Mouse (Mus musculus): Measurements from ENCODE around the gene Phc2. TPM values are rescaled to one million over a fixed set of nuclear protein-coding genes. Genes with fewer than 3 reads are reported as not detected.

Gene Phc2
- polyA plus RNA-seq, 1 experiment from 2014 or later: 56.3 TPM

GRCm38 (mm10) chr4:128670566-128671191 lies 16.2 kb downstream of the Phc2 start:
- WGBS: 33% methylated on average over 11 of the region's 11 CpGs
- no peak overlapping the region for H3K4me3 ChIP-seq (ENCODE audit: low read depth, low read length)
- H3K4me2 ChIP-seq (replicated peaks; ENCODE audit: low read depth, low read length): no peak overlapping the region
- no peaks in the 10 kb centered on the region for H3K4me1 ChIP-seq (ENCODE audit: insufficient read depth, low read depth, low read length)
- DNase-seq (ENCODE audit: low spot score): peak; percentile 44
- TF ChIP-seq EP300 (IDR thresholded peaks at IDR 0.05): no peak
- no peak for TF ChIP-seq CTCF (IDR thresholded peaks at IDR 0.05)
- H3K36me3 ChIP-seq (ENCODE audit: insufficient read depth, low read length): no peaks in the 10 kb centered on the region
- H3K9ac ChIP-seq (replicated peaks; ENCODE audit: low read depth): no peak overlapping the region
- no peaks in the 10 kb centered on the region for H3K27me3 ChIP-seq (replicated peaks; ENCODE audit: insufficient read depth, low read length)
- ATAC-seq: peak; percentile 44; the same call in 1 of the 2 replicates
- H3K27ac ChIP-seq (ENCODE audit: low read length): no peak overlapping the region
- no peaks in the 10 kb centered on the region for H3K9me3 ChIP-seq (ENCODE audit: low read length)

DNA sequence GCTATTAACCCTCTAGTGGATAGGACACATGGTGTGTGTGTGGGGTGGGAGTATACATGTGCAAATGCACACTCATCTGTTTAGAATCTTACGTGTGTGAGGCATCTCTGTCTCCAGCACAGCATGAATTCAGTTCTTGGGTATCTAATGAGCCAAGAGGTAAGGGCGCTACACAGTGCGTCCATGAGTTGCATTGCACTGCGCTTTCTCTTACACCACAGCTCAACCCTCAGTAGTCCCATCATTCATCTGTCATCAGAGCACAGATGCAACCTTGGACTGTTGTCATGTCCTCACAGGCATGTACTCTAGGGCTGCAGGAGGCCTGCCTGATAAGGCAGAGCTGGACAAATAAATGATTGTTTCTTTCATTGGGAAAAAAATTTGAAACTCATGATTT lies 18.0 kb downstream of the Phc2 start:
- DNase-seq (ENCODE audit: low spot score) (no peak), ATAC-seq (no peak)
- TF ChIP-seq EP300 (IDR thresholded peaks at IDR 0.05) (no peak), CTCF (IDR thresholded peaks at IDR 0.05) (no peak)
- no peak overlapping the region for H3K4me3 ChIP-seq (ENCODE audit: low read depth, low read length)
- no peaks in the 10 kb centered on the region for H3K27me3 ChIP-seq (replicated peaks; ENCODE audit: insufficient read depth, low read length)
- no peak overlapping the region for H3K4me2 ChIP-seq (replicated peaks; ENCODE audit: low read depth, low read length)
- WGBS: 94% methylated on average over 4 of the region's 4 CpGs
- H3K9ac ChIP-seq (replicated peaks; ENCODE audit: low read depth): no peak overlapping the region
- H3K27ac ChIP-seq (ENCODE audit: low read length): no peak overlapping the region
- no peaks in the 10 kb centered on the region for H3K9me3 ChIP-seq (ENCODE audit: low read length)
- no peaks in the 10 kb centered on the region for H3K36me3 ChIP-seq (ENCODE audit: insufficient read depth, low read length)
- H3K4me1 ChIP-seq (ENCODE audit: insufficient read depth, low read depth, low read length): no peaks in the 10 kb centered on the region

GRCm38 (mm10) chr4:128678564-128679217 lies 24.2 kb downstream of the Phc2 start:
- TF ChIP-seq CTCF (IDR thresholded peaks at IDR 0.05) (no peak), EP300 (IDR thresholded peaks at IDR 0.05) (no peak)
- Histone ChIP-seq H3K4me2 (replicated peaks; ENCODE audit: low read depth, low read length) (no peak overlapping the region), H3K27ac (ENCODE audit: low read length) (no peak overlapping the region), H3K36me3 (ENCODE audit: insufficient read depth, low read length) (no peaks in the 10 kb centered on the region), H3K27me3 (replicated peaks; ENCODE audit: insufficient read depth, low read length) (no peaks in the 10 kb centered on the region), H3K9ac (replicated peaks; ENCODE audit: low read depth) (no peak overlapping the region), H3K4me1 (ENCODE audit: insufficient read depth, low read depth, low read length) (no peaks in the 10 kb centered on the region), H3K4me3 (ENCODE audit: low read depth, low read length) (no peak overlapping the region), H3K9me3 (ENCODE audit: low read length) (no peaks in the 10 kb centered on the region)
- 51% methylated on average over 13 of the region's 13 CpGs for WGBS
- ATAC-seq (no peak), DNase-seq (ENCODE audit: low spot score) (no peak)

DNA sequence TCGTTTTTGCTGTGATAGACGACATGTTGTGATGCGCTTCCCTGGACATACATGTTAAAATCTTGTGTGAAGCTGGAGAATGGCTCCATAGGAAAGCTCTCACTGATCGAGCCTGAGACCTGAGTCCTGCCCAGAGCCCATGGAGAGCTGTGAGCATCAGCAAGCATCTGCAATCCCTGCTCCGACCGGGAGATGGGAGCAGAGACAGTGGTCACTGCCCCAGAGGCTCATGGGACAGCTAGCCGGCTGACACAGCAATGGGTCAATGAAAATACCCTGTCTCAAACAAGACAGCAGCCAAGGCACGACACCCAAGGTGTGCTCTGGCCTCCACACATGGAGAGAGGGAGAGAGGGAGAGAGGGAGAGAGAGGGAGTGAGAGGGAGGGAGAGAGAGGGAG lies 26.6 kb downstream of the Phc2 start:
- H3K9me3 ChIP-seq (ENCODE audit: low read length): no peaks in the 10 kb centered on the region
- H3K4me1 ChIP-seq (ENCODE audit: insufficient read depth, low read depth, low read length): no peaks in the 10 kb centered on the region
- DNase-seq (ENCODE audit: low spot score) (no peak), ATAC-seq (peak; percentile 52; the same call in 1 of the 2 replicates)
- H3K9ac ChIP-seq (replicated peaks; ENCODE audit: low read depth): no peak overlapping the region
- no peak for TF ChIP-seq EP300 (IDR thresholded peaks at IDR 0.05)
- peak; percentile 66 for TF ChIP-seq CTCF (IDR thresholded peaks at IDR 0.05)
- H3K4me2 ChIP-seq (replicated peaks; ENCODE audit: low read depth, low read length): no peak overlapping the region
- no peaks in the 10 kb centered on the region for H3K36me3 ChIP-seq (ENCODE audit: insufficient read depth, low read length)
- no peak overlapping the region for H3K27ac ChIP-seq (ENCODE audit: low read length)
- H3K4me3 ChIP-seq (ENCODE audit: low read depth, low read length): no peak overlapping the region
- H3K27me3 ChIP-seq (replicated peaks; ENCODE audit: insufficient read depth, low read length): no peaks in the 10 kb centered on the region
- WGBS: 62% methylated on average over 8 of the region's 8 CpGs

- Histone ChIP-seq H3K9ac (replicated peaks; ENCODE audit: low read depth) (no peak overlapping the region), H3K4me3 (ENCODE audit: low read depth, low read length) (no peak overlapping the region), H3K27ac (ENCODE audit: low read length) (no peak overlapping the region), H3K4me2 (replicated peaks; ENCODE audit: low read depth, low read length) (no peak overlapping the region), H3K9me3 (ENCODE audit: low read length) (no peaks in the 10 kb centered on the region), H3K4me1 (ENCODE audit: insufficient read depth, low read depth, low read length) (no peaks in the 10 kb centered on the region), H3K36me3 (ENCODE audit: insufficient read depth, low read length) (no peaks in the 10 kb centered on the region), H3K27me3 (replicated peaks; ENCODE audit: insufficient read depth, low read length) (no peaks in the 10 kb centered on the region)
- WGBS: 92% methylated on average over 13 of the region's 13 CpGs
- no peak for DNase-seq (ENCODE audit: low spot score)
- no peak for TF ChIP-seq CTCF (IDR thresholded peaks at IDR 0.05)
- TF ChIP-seq EP300 (IDR thresholded peaks at IDR 0.05): no peak
- ATAC-seq: no peak
Measured at GRCm38 (mm10) chr4:128682281-128682680, 27.8 kb downstream of the Phc2 start.

- DNase-seq (ENCODE audit: low spot score) (no peak), ATAC-seq (no peak)
- no peak for TF ChIP-seq CTCF (IDR thresholded peaks at IDR 0.05)
- TF ChIP-seq EP300 (IDR thresholded peaks at IDR 0.05): no peak
- H3K4me2 ChIP-seq (replicated peaks; ENCODE audit: low read depth, low read length): no peak overlapping the region
- no peaks in the 10 kb centered on the region for H3K9me3 ChIP-seq (ENCODE audit: low read length)
- no peak overlapping the region for H3K27ac ChIP-seq (ENCODE audit: low read length)
- WGBS: 45% methylated on average over 3 of the region's 3 CpGs
- no peak overlapping the region for H3K9ac ChIP-seq (replicated peaks; ENCODE audit: low read depth)
- no peak overlapping the region for H3K4me3 ChIP-seq (ENCODE audit: low read depth, low read length)
- H3K4me1 ChIP-seq (ENCODE audit: insufficient read depth, low read depth, low read length): no peaks in the 10 kb centered on the region
- H3K27me3 ChIP-seq (replicated peaks; ENCODE audit: insufficient read depth, low read length): no peaks in the 10 kb centered on the region
- no peaks in the 10 kb centered on the region for H3K36me3 ChIP-seq (ENCODE audit: insufficient read depth, low read length)
Measured at GRCm38 (mm10) chr4:128683706-128684105, 29.2 kb downstream of the Phc2 start.
